Comparison of ENCODE assay signal across 1 mouse cellular context in genomic region chr4:124751300-124752250, GRCm38 (mm10).
TF ChIP-seq lines count a peak whose summit lies in the region.

No protein-coding gene starts in this region.

TF ChIP-seq in C2C12, 6 proteins besides CTCF, POLR2A, EP300 and RAD21:
- peak; percentile 15 for TF ChIP-seq MAX (IDR thresholded peaks at IDR 0.05)
- no peak for TF ChIP-seq MYOD1 (IDR thresholded peaks at IDR 0.05; ENCODE audit: control insufficient read depth, insufficient read length, low read depth)
- TF ChIP-seq MYOG (IDR thresholded peaks at IDR 0.05; ENCODE audit: control insufficient read depth, extremely low read depth, insufficient read length): no peak
- TF ChIP-seq FOSL1 (IDR thresholded peaks at IDR 0.05; ENCODE audit: insufficient read depth, low read length, poor library complexity, severe bottlenecking): no peak
- TF ChIP-seq CEBPB (IDR thresholded peaks at IDR 0.05; ENCODE audit: low read depth): no peak
